Mouse (Mus musculus) limb, embryonic 11.5 days (tissue): ENCODE results near the gene Syt10. TPM values are rescaled to one million over a fixed set of nuclear protein-coding genes. Genes with fewer than 3 reads are reported as not detected.
A peak's percentile ranks its signal among the peaks of the same experiment; 100 is the strongest.
"Not testable (repeated sequence)": the region's sequence is repeated elsewhere in the genome, so short reads cannot be mapped to it uniquely, and the experiment has no call there.

Experiments used
- ATAC-seq: fragments of 200-750 bp; cut with Nextera tagmentation; 2 replicates; pipeline ENCODE4 v1.8.0; 2017; ENCODE audit warnings: low read depth; ENCODE audit not compliant: insufficient number of reproducible peaks, low FRiP score, low TSS enrichment
- DNase-seq: peaks from one replicate; pipeline ENCODE4 v3.0.0-alpha.2; 2015; ENCODE audit warnings: low spot score
- H3K27ac ChIP-seq: fragments of 300-500 bp; sonication (generic); replicated peaks from 2 replicates; pipeline ENCODE4 v1.5.1; 2014; ENCODE audit warnings: low read depth, mild to moderate bottlenecking, low read length
- H3K27me3 ChIP-seq: fragments of 300-500 bp; sonication (generic); 2 replicates; pipeline ENCODE4 v1.6.1; 2014; ENCODE audit warnings: mild to moderate bottlenecking, low read length, mixed read lengths; ENCODE audit not compliant: control insufficient read depth, insufficient read depth
- H3K36me3 ChIP-seq: fragments of 300-500 bp; sonication (generic); 2 replicates; pipeline ENCODE4 v1.6.1; 2014; ENCODE audit warnings: mild to moderate bottlenecking, low read length, moderate library complexity, mixed read lengths; ENCODE audit not compliant: control insufficient read depth, insufficient read depth
- H3K4me1 ChIP-seq: fragments of 300-500 bp; sonication (generic); 2 replicates; pipeline ENCODE4 v1.6.1; 2014; ENCODE audit warnings: low read length, mixed read lengths; ENCODE audit not compliant: control insufficient read depth, insufficient read depth
- H3K4me2 ChIP-seq: fragments of 300-500 bp; sonication (generic); 2 replicates; pipeline ENCODE4 v1.6.1; 2014; ENCODE audit warnings: low read depth, mild to moderate bottlenecking, moderate library complexity; ENCODE audit not compliant: severe bottlenecking
- H3K4me3 ChIP-seq: fragments of 300-500 bp; sonication (generic); 2 replicates; pipeline ENCODE4 v1.5.1; 2014; ENCODE audit warnings: low read depth, low read length
- H3K9ac ChIP-seq: fragments of 300-500 bp; sonication (generic); 2 replicates; pipeline ENCODE4 v1.6.1; 2014; ENCODE audit warnings: mild to moderate bottlenecking, low read length
- H3K9me3 ChIP-seq: fragments of 300-500 bp; sonication (generic); 2 replicates; pipeline ENCODE4 v1.6.1; 2016; ENCODE audit warnings: low read length; ENCODE audit not compliant: control insufficient read depth
- WGBS: fragments of 180-500 bp; shearing (Covaris S2); extraction: QIAGEN DNeasy Blood & Tissue Kit; methylation state at CpG from one replicate; pipeline ENCODE4 v1.1.7; 2014; 5-methylcytosine and 5-hydroxymethylcytosine counted together
- polyA plus RNA-seq: library from polyadenylated mRNA; unstranded; fragments of >200 nt; fragmentation: Nextera tagmentation; extraction: Ambion mirVana; gene quantifications from 2 replicates; pipeline ENCODE4 v1.2.1, GENCODE M21; 2014

The Syt10 gene
- polyA plus RNA-seq, result not detected in 2 replicates

DNA sequence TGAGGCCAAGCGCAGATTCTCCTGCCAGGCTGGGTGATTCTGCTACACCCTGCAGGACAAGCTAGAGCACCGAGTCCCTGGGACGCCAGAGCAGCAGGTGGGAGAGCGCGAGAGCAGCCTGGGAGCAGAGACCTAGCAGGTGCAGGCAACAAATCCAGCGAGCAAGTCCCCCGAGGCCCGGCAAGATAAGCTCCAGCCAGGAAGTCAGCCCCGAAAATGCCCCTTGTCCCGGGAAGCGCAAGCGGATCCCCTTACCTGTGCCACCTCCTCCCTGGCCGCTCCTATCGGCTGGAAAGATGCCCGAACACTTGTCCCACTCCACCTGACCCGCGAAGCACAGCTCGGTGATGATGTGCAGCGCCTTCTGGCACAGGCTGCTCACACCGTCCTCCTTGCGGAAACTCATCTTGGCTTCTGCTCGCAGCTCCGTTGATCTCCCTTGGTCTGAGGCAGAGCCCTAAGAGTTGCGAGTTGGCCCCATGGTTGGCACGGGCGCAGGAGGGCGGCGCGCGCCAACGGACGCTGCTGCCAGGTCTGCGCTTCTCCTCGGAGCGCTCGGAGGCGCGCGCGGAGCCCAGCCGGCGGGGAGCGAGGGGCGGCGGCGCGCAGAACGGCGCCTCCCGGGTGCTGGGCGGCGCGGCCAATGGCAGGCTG, at the start of gene Syt10:
Syt10 (minus strand) TSS at position 497 of the 654 bp plus-strand sequence.
- peaks cover 25% of the 10 kb centered on the region for H3K27me3 ChIP-seq
- no peak within 1 kb of the TSS for H3K27ac ChIP-seq
- no peak within 1 kb of the TSS for H3K9ac ChIP-seq
- DNase-seq, result peak; percentile 48
- ATAC-seq, result peak; percentile 44; the same call in 1 of the 2 replicates
- H3K4me1 ChIP-seq, result no peaks in the 10 kb centered on the region
- no peaks in the 10 kb centered on the region for H3K36me3 ChIP-seq
- no peaks in the 10 kb centered on the region for H3K9me3 ChIP-seq
- WGBS, result under 1% methylated on average over 52 of the region's 53 CpGs
- peak within 1 kb of the TSS; percentile 86 for H3K4me2 ChIP-seq
- H3K4me3 ChIP-seq, result peak within 1 kb of the TSS; percentile 43

DNA sequence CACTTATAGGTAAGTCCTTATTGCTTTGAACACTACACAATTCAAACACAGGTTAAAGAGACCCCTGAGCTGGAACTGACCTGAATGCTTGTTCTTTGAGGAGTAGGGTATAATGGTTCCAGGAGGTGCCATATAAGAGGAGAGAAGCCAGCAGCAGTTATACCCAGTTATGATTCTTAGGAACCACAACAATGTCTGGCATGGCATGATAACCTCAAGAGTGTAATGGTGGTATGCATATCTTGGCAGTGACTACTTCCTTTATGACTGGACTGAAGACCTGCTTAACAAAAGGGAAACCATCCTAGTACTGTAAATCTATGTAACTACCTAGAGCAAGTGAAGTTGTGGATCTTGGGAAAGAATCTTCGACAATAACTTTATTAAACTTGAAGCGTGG, 42.1 kb upstream of the Syt10 start:
- 93% methylated on average over 2 of the region's 2 CpGs for WGBS
- H3K27ac ChIP-seq, result no peak overlapping the region
- no peak overlapping the region for H3K4me3 ChIP-seq
- no peak for DNase-seq
- no peaks in the 10 kb centered on the region for H3K27me3 ChIP-seq
- H3K9ac ChIP-seq, result no peak overlapping the region
- no peaks in the 10 kb centered on the region for H3K36me3 ChIP-seq
- H3K9me3 ChIP-seq, result no peaks in the 10 kb centered on the region
- ATAC-seq, result no peak
- H3K4me2 ChIP-seq, result no peak overlapping the region
- H3K4me1 ChIP-seq, result no peaks in the 10 kb centered on the region

DNA sequence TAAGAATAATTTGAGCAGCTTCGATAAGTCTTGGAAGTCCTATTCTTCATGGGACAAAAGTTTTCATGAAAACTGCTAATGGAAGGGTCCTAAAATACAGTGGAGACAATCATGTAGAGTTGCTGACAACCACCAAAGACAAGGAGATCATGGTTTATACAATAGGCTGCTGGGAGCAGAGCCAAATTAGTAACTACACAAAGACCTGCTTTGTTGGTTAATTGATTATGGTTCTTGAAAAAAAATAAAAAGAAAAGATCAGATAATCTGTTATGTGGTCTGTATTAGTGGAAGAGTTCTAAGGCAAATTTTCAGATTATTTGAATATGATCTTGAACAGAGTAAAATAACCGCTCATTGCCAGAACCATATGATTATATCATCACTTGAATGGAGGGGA, 37.3 kb upstream of the Syt10 start:
- ATAC-seq (no peak), DNase-seq (no peak)
- Histone ChIP-seq H3K4me1 (no peaks in the 10 kb centered on the region), H3K27me3 (no peaks in the 10 kb centered on the region), H3K4me3 (no peak overlapping the region), H3K9me3 (no peaks in the 10 kb centered on the region), H3K36me3 (no peaks in the 10 kb centered on the region), H3K9ac (no peak overlapping the region), H3K27ac (no peak overlapping the region), H3K4me2 (no peak overlapping the region)
- WGBS, result 96% methylated on average over 2 of the region's 2 CpGs

DNA sequence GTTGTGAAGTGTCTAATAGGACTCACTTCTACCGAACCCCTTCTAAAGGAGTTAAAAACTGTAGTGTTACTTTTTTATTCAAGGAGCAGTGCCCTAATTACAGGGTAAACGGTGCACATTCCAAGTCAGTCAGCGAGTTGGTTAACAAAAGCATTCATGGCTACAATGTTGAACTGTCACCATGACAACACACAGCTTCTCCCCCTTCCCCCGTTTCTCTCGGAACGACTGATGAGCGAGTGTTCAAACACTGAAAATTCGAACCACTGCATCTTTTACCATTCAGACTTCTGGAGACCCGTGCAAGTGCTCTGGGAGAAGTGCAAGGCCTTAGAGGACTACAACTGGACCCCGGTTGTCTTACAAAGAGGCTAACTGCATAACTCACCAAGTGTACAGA, 25.6 kb downstream of the Syt10 start:
- ATAC-seq (no peak), DNase-seq (no peak)
- Histone ChIP-seq H3K9ac (no peak overlapping the region), H3K27me3 (no peaks in the 10 kb centered on the region), H3K4me1 (no peaks in the 10 kb centered on the region), H3K4me3 (no peak overlapping the region), H3K27ac (no peak overlapping the region), H3K36me3 (no peaks in the 10 kb centered on the region), H3K4me2 (no peak overlapping the region), H3K9me3 (no peaks in the 10 kb centered on the region)
- 82% methylated on average over 10 of the region's 10 CpGs for WGBS

DNA sequence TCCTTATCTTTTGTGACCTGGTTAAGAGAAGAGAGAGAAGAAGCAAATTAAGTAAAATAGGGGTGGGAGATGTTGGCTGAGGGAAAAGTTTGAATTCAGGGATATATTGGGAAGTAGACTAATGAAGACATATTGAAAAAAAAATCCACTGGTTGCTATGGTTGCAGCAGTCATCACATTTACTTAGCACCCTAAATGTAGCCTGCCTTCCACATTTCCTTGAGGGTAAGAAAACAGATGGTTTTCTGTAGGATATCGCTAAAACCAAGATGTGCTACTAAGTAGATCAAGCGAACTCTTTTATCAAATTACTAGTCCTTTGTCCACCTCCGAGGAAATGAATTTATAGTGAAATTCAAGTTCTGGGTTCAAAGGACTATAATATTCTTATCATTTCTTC, 37.2 kb downstream of the Syt10 start:
- no peak for DNase-seq
- ATAC-seq, result no peak
- H3K27me3 ChIP-seq, result no peaks in the 10 kb centered on the region
- no peak overlapping the region for H3K4me3 ChIP-seq
- no peak overlapping the region for H3K9ac ChIP-seq
- H3K4me1 ChIP-seq, result no peaks in the 10 kb centered on the region
- no peak overlapping the region for H3K4me2 ChIP-seq
- no peak overlapping the region for H3K27ac ChIP-seq
- no peaks in the 10 kb centered on the region for H3K9me3 ChIP-seq
- no peaks in the 10 kb centered on the region for H3K36me3 ChIP-seq
- WGBS, result 89% methylated on average over 3 of the region's 3 CpGs

DNA sequence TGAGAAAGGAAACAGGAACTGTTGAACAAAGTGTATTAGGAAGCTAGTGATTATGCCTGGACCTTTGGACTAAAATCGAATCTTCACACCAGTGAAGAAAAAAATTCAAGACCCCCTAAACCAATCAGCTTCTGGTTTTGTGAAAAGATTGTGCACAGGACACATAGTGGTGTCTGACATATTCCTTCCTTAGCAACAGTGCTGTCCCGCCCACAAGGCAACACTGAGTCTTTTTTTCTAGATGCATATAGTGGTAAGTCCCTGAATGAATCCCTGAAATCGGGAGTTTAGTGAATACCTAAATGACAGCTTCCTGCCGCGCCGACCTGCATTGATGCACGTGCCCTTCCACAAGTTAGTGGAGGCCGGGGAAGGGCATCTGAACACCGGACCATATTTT, 61.7 kb downstream of the Syt10 start:
- Histone ChIP-seq H3K4me2 (no peak overlapping the region), H3K4me1 (no peaks in the 10 kb centered on the region), H3K27me3 (no peaks in the 10 kb centered on the region), H3K36me3 (no peaks in the 10 kb centered on the region), H3K27ac (no peak overlapping the region), H3K9me3 (no peaks in the 10 kb centered on the region), H3K9ac (no peak overlapping the region), H3K4me3 (no peak overlapping the region)
- no peak for ATAC-seq
- WGBS, result 79% methylated on average over 9 of the region's 9 CpGs
- DNase-seq, result no peak

DNA sequence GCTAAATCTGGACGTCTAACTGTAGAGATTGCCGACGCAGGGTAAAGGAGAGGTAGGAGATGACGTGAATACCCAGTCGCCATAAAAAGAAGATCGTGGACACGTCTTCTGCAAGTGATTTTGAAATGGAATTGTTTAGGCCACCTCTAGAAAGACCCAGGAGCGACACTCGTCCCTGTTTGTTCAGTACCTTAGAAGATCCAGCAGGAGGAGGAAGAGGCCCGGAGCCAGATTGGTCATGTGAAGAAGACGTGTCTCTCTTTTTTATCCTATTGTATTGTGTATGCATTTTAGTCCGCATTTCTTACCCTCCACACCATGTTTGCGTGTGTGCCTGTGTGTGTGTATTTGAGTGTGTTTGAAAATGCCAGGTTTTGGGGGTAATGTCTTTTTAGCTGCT, 75.6 kb downstream of the Syt10 start:
- ATAC-seq, H3K4me1 ChIP-seq, H3K27ac ChIP-seq, H3K4me3 ChIP-seq, H3K36me3 ChIP-seq, H3K9me3 ChIP-seq, H3K9ac ChIP-seq, DNase-seq, H3K4me2 ChIP-seq, H3K27me3 ChIP-seq: not testable (repeated sequence)
- WGBS, result 86% methylated on average over 10 of the region's 13 CpGs

DNA sequence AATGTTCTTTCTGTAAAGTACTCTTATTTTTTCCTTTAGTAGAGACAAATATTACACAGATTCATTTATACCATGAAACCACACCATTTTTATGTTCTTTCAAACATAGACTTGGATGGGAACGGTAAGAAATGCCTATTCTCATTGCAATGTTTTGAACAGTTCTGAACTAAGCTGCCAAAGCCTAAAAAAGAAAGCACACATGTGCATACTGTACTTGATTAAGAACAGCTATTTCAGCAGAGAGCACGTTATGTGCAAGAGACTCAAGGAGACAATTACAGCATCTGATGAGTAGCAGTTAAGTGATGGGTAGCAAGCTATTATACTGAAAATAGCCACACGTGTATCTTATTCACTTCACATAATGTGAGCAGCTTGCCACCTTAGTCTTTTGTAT, 108.0 kb downstream of the Syt10 start:
- H3K36me3 ChIP-seq, result no peaks in the 10 kb centered on the region

More for the DNA sequence above, 108.0 kb downstream of the Syt10 start:
- no peak overlapping the region for H3K4me2 ChIP-seq
- H3K9me3 ChIP-seq, result no peaks in the 10 kb centered on the region
- no peaks in the 10 kb centered on the region for H3K27me3 ChIP-seq
- ATAC-seq (no peak), DNase-seq (no peak)
- no peaks in the 10 kb centered on the region for H3K4me1 ChIP-seq
- WGBS, result 80% methylated on average over 3 of the region's 3 CpGs
- H3K4me3 ChIP-seq, result no peak overlapping the region
- no peak overlapping the region for H3K9ac ChIP-seq
- no peak overlapping the region for H3K27ac ChIP-seq
